Mouse (Mus musculus): ENCODE measurements around the gene Rps8.

DNA sequence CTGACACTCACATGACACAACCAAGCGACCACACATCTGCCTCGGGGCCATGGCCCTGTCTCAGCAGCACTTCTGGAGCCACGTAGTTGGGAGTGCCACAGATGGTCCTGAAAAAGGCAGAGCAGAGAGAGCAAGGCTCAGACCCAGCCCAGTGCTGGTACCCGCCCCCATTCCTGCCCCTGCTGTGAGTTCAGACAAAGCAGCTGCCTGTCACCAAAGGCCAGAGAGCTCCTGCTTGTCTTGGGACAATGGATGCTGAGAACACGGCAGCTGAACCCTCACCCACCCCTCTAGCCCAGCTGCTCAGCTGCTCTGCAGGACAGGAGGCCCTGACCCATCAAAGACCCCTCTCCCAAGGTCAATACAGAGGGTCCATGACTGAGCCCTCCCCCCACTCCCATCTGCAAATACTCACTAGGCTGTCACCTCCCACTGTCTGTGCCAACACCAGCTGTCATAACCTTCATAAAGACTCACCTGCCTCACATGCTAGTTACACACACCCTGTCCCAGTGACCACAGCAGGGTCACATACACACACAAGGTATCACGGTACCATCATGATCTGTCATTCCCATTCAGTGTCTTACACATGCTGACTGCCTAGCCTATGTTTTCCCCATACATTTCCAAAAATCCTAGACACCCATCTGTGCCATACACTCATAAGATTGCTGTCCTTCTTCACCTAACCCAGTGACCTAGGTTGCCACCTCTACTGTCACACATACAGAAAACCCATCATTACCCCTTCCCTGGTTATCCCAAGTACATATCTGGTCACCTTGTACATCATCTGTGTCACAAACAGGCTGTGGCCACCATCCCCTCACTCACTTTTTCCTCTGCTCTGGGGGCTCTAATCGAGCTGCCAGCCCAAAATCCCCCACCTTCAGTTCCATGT lies 23.9 kb downstream of the Rps8 start:
- TF ChIP-seq CTCF (IDR thresholded peaks at IDR 0.05 in 2 of 3, conservative IDR thresholded peaks at IDR 0.05 in 1 of 3; ENCODE audit: control insufficient read depth in 1 of 3, insufficient read depth in 1 of 3, low read depth in 2 of 3, low read length in 3 of 3, poor library complexity in 1 of 3, severe bottlenecking in 1 of 3) (no peak), EP300 (IDR thresholded peaks at IDR 0.05; ENCODE audit: low read depth in 1 of 2, low read length in 2 of 2) (no peak), ZC3H11A (IDR thresholded peaks at IDR 0.05; ENCODE audit: low read depth, low read length) (no peak), ZNF384 (IDR thresholded peaks at IDR 0.05; ENCODE audit: low read depth, low read length) (no peak), KAT2A (conservative IDR thresholded peaks at IDR 0.05; ENCODE audit: low read depth, low read length) (no peak), CHD2 (IDR thresholded peaks at IDR 0.05; ENCODE audit: low read length) (no peak), USF2 (IDR thresholded peaks at IDR 0.05; ENCODE audit: borderline replicate concordance in 1 of 2, insufficient read depth in 1 of 2, low read depth in 1 of 2, low read length in 2 of 2) (no peak), TAL1 (IDR thresholded peaks at IDR 0.05; ENCODE audit: low read length) (no peak)

All from MEL (cell line).